Comparison of ENCODE assay signal across 8 mouse cellular contexts in the genomic region with DNA sequence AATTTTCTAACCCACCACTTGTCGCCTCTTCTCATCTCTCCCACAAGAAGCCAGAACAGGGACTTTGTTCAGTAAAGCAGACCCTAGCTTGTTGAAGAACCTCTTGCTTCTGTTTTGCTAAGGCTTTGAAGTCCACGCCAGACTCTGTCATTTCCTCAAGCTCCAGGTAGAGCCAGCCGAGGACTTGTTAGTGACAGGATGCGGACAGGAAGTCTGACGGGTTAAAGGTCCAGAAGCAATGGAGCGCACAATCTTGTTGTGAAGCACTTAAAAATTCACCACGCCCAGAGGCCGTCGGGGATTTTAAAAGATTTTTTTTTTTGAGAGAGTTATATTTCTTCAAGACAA. TPM values are rescaled to one million over a fixed set of nuclear protein-coding genes. Genes with fewer than 3 reads are reported as not detected.
DNase-seq lines count a peak whose midpoint lies in the region; ATAC-seq lines count a peak whose summit lies in the region.

No protein-coding gene starts in this region.

- 8% methylated on average over 9 of the region's 9 CpGs for WGBS in intestine, embryonic 16.5 days
- WGBS in lung, embryonic 16.5 days, result 7% methylated on average over 9 of the region's 9 CpGs
- WGBS in stomach, embryonic 14.5 days, result 11% methylated on average over 9 of the region's 9 CpGs

- peak overlapping the region; percentile 90 for H3K4me3 ChIP-seq in intestine, embryonic 16.5 days (ENCODE audit: low read length)
- peak overlapping the region; percentile 88 for H3K4me3 ChIP-seq in lung, embryonic 16.5 days (ENCODE audit: low read length)
- peak overlapping the region; percentile 94 for H3K4me3 ChIP-seq in stomach, embryonic 14.5 days (ENCODE audit: low read depth, low read length)

- no peaks in the 10 kb centered on the region for H3K36me3 ChIP-seq in intestine, embryonic 16.5 days (ENCODE audit: control insufficient read depth, insufficient read depth, low read length)
- no peaks in the 10 kb centered on the region for H3K36me3 ChIP-seq in lung, embryonic 16.5 days (ENCODE audit: control insufficient read depth, insufficient read depth, low read length)
- no peaks in the 10 kb centered on the region for H3K36me3 ChIP-seq in stomach, embryonic 14.5 days (ENCODE audit: control insufficient read depth, insufficient read depth, low read length)

- H3K27ac ChIP-seq in intestine, embryonic 16.5 days (ENCODE audit: low read length), result peak overlapping the region; percentile 100
- H3K27ac ChIP-seq in lung, embryonic 16.5 days (ENCODE audit: low read length), result peak overlapping the region; percentile 99
- peak overlapping the region; percentile 98 for H3K27ac ChIP-seq in stomach, embryonic 14.5 days (ENCODE audit: low read length)

- peak overlapping the region; percentile 85 for H3K9ac ChIP-seq in intestine, embryonic 16.5 days (ENCODE audit: low read depth, low read length)
- peak overlapping the region; percentile 65 for H3K9ac ChIP-seq in lung, embryonic 16.5 days (ENCODE audit: low read length)
- H3K9ac ChIP-seq in stomach, embryonic 14.5 days (replicated peaks; ENCODE audit: low read depth, low read length), result peak overlapping the region; percentile 82; the same call in 1 of the 2 replicates

- no peaks in the 10 kb centered on the region for H3K9me3 ChIP-seq in intestine, embryonic 16.5 days (ENCODE audit: control insufficient read depth, low read length)
- no peaks in the 10 kb centered on the region for H3K9me3 ChIP-seq in lung, embryonic 16.5 days (ENCODE audit: control insufficient read depth, low read length)
- no peaks in the 10 kb centered on the region for H3K9me3 ChIP-seq in stomach, embryonic 14.5 days (ENCODE audit: control insufficient read depth, low read depth, low read length)

- peak overlapping the region; percentile 79 for H3K4me2 ChIP-seq in intestine, embryonic 16.5 days (ENCODE audit: low read depth, low read length)
- H3K4me2 ChIP-seq in lung, embryonic 16.5 days (ENCODE audit: low read depth, low read length), result peak overlapping the region; percentile 92
- H3K4me2 ChIP-seq in stomach, embryonic 14.5 days (replicated peaks; ENCODE audit: low read depth, low read length), result peak overlapping the region; percentile 59

- no peak for ATAC-seq in intestine, embryonic 16.5 days
- no peak for ATAC-seq in lung, embryonic 16.5 days (ENCODE audit: low read depth)
- ATAC-seq in stomach, embryonic 14.5 days (ENCODE audit: insufficient number of reproducible peaks, insufficient read depth, low FRiP score, low read depth), result no peak

- intact Hi-C loops in left cerebral cortex, postnatal 4 days (cut with DNase I), result no loop called here

- peak; percentile 46 for DNase-seq in urinary bladder, postnatal 14 days (ENCODE audit: low spot score)
- DNase-seq in urinary bladder, adult 2 months (ENCODE audit: low spot score), result no peak
- DNase-seq in heart, adult 18-20 months, result peak; percentile 79 to 80
- no peak for DNase-seq in frontal cortex, postnatal 36 days (ENCODE audit: low spot score in 2 of 2)
- DNase-seq in left cerebral cortex, postnatal 4 days, result no peak

- H3K27me3 ChIP-seq in intestine, embryonic 16.5 days (replicated peaks; ENCODE audit: control insufficient read depth, insufficient read depth, low read length), result no peaks in the 10 kb centered on the region
- no peaks in the 10 kb centered on the region for H3K27me3 ChIP-seq in lung, embryonic 16.5 days (ENCODE audit: control insufficient read depth, insufficient read depth, low read depth, low read length)
- H3K27me3 ChIP-seq in stomach, embryonic 14.5 days (ENCODE audit: control insufficient read depth, insufficient read depth, low read length), result no peaks in the 10 kb centered on the region

- H3K4me1 ChIP-seq in intestine, embryonic 16.5 days (ENCODE audit: control insufficient read depth, insufficient read depth, low read length), result peaks cover 65% of the 10 kb centered on the region
- H3K4me1 ChIP-seq in lung, embryonic 16.5 days (replicated peaks; ENCODE audit: control insufficient read depth, insufficient read depth, low read length), result peaks cover 63% of the 10 kb centered on the region
- H3K4me1 ChIP-seq in stomach, embryonic 14.5 days (ENCODE audit: control insufficient read depth, insufficient read depth, low read length), result peaks cover 57% of the 10 kb centered on the region

RNA-seq across cellular contexts. Expression of a gene that starts 0.8 kb away (rescaled TPM):
- 34.6 and 51.0 TPM in 2 replicates for polyA plus RNA-seq in urinary bladder, adult 2 months (2012; rRNA removed)
- total RNA-seq in heart, adult 18-20 months (2021), result 100 to 1,000 TPM; 120 TPM
- polyA plus RNA-seq in intestine, embryonic 16.5 days (2015; fragmentation: Nextera tagmentation; extraction: Ambion mirVana), result 13.7 and 23.2 TPM in 2 replicates
- polyA plus RNA-seq in lung, embryonic 16.5 days (2015; fragmentation: Nextera tagmentation; extraction: Ambion mirVana), result 19.9 and 22.9 TPM in 2 replicates
- polyA plus RNA-seq in stomach, embryonic 14.5 days (2014; fragmentation: Nextera tagmentation; extraction: Ambion mirVana), result 19.5 and 20.1 TPM in 2 replicates
- 100 to 1,000 TPM; 113 to 121 TPM for total RNA-seq in left cerebral cortex, postnatal 4 days (2021)

RNA-seq across cellular contexts. Expression of a gene that starts 59.6 kb away (rescaled TPM):
- polyA plus RNA-seq in urinary bladder, adult 2 months (2012; rRNA removed), result 2.0 and 2.6 TPM in 2 replicates
- under 1 TPM; 0.39 to 0.69 TPM for total RNA-seq in heart, adult 18-20 months (2021)
- 14.3 and 14.5 TPM in 2 replicates for polyA plus RNA-seq in intestine, embryonic 16.5 days (2015; fragmentation: Nextera tagmentation; extraction: Ambion mirVana)
- 23.4 and 26.9 TPM in 2 replicates for polyA plus RNA-seq in lung, embryonic 16.5 days (2015; fragmentation: Nextera tagmentation; extraction: Ambion mirVana)
- 19.8 and 21.0 TPM in 2 replicates for polyA plus RNA-seq in stomach, embryonic 14.5 days (2014; fragmentation: Nextera tagmentation; extraction: Ambion mirVana)
- total RNA-seq in left cerebral cortex, postnatal 4 days (2021), result 1 to 10 TPM; 3.5 to 3.9 TPM

Comparison
In these comparisons a context has a peak if more than half of its experiments do, and no peak if none do; other contexts are left out.
1. DNase-seq: peak in urinary bladder, postnatal 14 days (single experiment) and heart, adult 18-20 months (2 of 2); none in urinary bladder, adult 2 months (single experiment), frontal cortex, postnatal 36 days (0 of 2) and left cerebral cortex, postnatal 4 days (single experiment).
2. Peak in every context shown above with its lines, with median percentiles within 50 percentile points of each other: H3K27ac ChIP-seq, H3K4me2 ChIP-seq, H3K4me3 ChIP-seq and H3K9ac ChIP-seq.